Mouse (Mus musculus) megakaryocyte, adult 5-6 weeks (primary cell): ENCODE data around the gene Ptpn11. TPM values are rescaled to one million over a fixed set of nuclear protein-coding genes. Genes with fewer than 3 reads are reported as not detected.

Experiments used
- ATAC-seq: 2 replicates; pipeline ENCODE4 v1.8.0; 2016; ENCODE audit warnings: mild to moderate bottlenecking, inconsistent platforms; ENCODE audit not compliant: poor library complexity, severe bottlenecking
- total RNA-seq, 2 experiments: library from RNA; stranded (forward) in 1 of 2; stranded (reverse) in 1 of 2; fragments of 153-499, 151-499 nt in 1 of 2; fragments of 221-1000, 200-1000 nt in 1 of 2; gene quantifications; 2 replicates each; pipeline versions ENCODE4 v1.2.3 to v1.2.4; 2015 to 2017

The Ptpn11 gene
- total RNA-seq, 2 experiments from 2014 or later: 20.2 to 37.8 TPM

GRCm38 (mm10) chr5:121131801-121132200 is 59.4 kb downstream of the Ptpn11 start:
- no peak for ATAC-seq

GRCm38 (mm10) chr5:121129254-121129653 is 61.9 kb downstream of the Ptpn11 start:
- ATAC-seq: no peak

- ATAC-seq: no peak
These were observed 65.1 kb downstream of the Ptpn11 start for GRCm38 (mm10) chr5:121126051-121126450.

- no peak for ATAC-seq
These were observed 65.6 kb downstream of the Ptpn11 start for GRCm38 (mm10) chr5:121125563-121125962.

- ATAC-seq: peak; percentile 55
These were observed 66.7 kb downstream of the Ptpn11 start for GRCm38 (mm10) chr5:121124208-121125185.

- ATAC-seq: no peak
These were observed 67.8 kb downstream of the Ptpn11 start for GRCm38 (mm10) chr5:121123399-121123798.

GRCm38 (mm10) chr5:121122577-121122976 is 68.6 kb downstream of the Ptpn11 start:
- peak; percentile 36 for ATAC-seq

GRCm38 (mm10) chr5:121122036-121122435 is 69.2 kb downstream of the Ptpn11 start:
- ATAC-seq: peak; percentile 42

GRCm38 (mm10) chr5:121119331-121120034 is 71.7 kb downstream of the Ptpn11 start:
- ATAC-seq: no peak

- no peak for ATAC-seq
These were observed 72.9 kb downstream of the Ptpn11 start for GRCm38 (mm10) chr5:121118345-121118744.

GRCm38 (mm10) chr5:121116941-121117340 is 74.3 kb downstream of the Ptpn11 start:
- no peak for ATAC-seq

- ATAC-seq: no peak
These were observed 75.6 kb downstream of the Ptpn11 start for GRCm38 (mm10) chr5:121115391-121116157.

GRCm38 (mm10) chr5:121114151-121114550 is 77.0 kb downstream of the Ptpn11 start:
- ATAC-seq: no peak

- ATAC-seq: no peak
These were observed 78.8 kb downstream of the Ptpn11 start for GRCm38 (mm10) chr5:121112390-121112789.

- peak; percentile 66 for ATAC-seq
These were observed 79.9 kb downstream of the Ptpn11 start for GRCm38 (mm10) chr5:121111106-121111915.

GRCm38 (mm10) chr5:121109185-121109584 is 82.0 kb downstream of the Ptpn11 start:
- no peak for ATAC-seq

GRCm38 (mm10) chr5:121106913-121107312 is 84.3 kb downstream of the Ptpn11 start:
- ATAC-seq: peak; percentile 84

GRCm38 (mm10) chr5:121100886-121101580 is 90.2 kb downstream of the Ptpn11 start:
- ATAC-seq: no peak

GRCm38 (mm10) chr5:121100095-121100494 is 91.1 kb downstream of the Ptpn11 start:
- no peak for ATAC-seq
